In genomic region chr17:27942131-27942530, GRCm38 (mm10) we compare ENCODE assay signal across 14 mouse cellular contexts.
"Had no signal": no experiment of that assay in that cellular context is flagged by ENCODE, and none has a peak within 500 bp of the region (broad histone marks: within the 10 kb centered on the region; RNA-seq: fewer than 3 reads in every experiment).

No protein-coding gene starts in this region.

- H3K36me3 ChIP-seq: limb, embryonic 13.5 days; liver, embryonic 15.5 days had no signal

- H3K9me3 ChIP-seq: limb, embryonic 13.5 days; liver, embryonic 15.5 days; megakaryocyte, embryonic 14.5 days had no signal

- H3K27me3 ChIP-seq: limb, embryonic 13.5 days; liver, embryonic 15.5 days; megakaryocyte, embryonic 14.5 days had no signal

- DNase-seq: kidney, adult 8-10 months; kidney, postnatal 25 days; layer of hippocampus, adult 9-11 months; layer of hippocampus, postnatal 36 days; lung, embryonic 14.5 days; right cerebral cortex, adult 18-20 months; right cerebral cortex, postnatal 25 days; thymus, postnatal 36 days had no signal

- H3K4me2 ChIP-seq: limb, embryonic 13.5 days; liver, embryonic 11.5 days; liver, embryonic 15.5 days; lung, embryonic 14.5 days; midbrain, embryonic 11.5 days had no signal

- H3K27ac ChIP-seq: limb, embryonic 13.5 days; liver, embryonic 15.5 days; macrophage had no signal

- H3K4me3 ChIP-seq: limb, embryonic 13.5 days; liver, embryonic 15.5 days; megakaryocyte, embryonic 14.5 days had no signal

- H3K9ac ChIP-seq: limb, embryonic 13.5 days; liver, embryonic 15.5 days; lung, embryonic 14.5 days had no signal
